Mouse (Mus musculus): ENCODE measurements around the gene Gm8165.
"Not testable (repeated sequence)": the region's sequence is repeated elsewhere in the genome, so short reads cannot be mapped to it uniquely, and the experiment has no call there.

GRCm38 (mm10) chr14:43697621-43698020 lies 20.6 kb upstream of the Gm8165 start, which contains the start of gene Gm7324:
- not testable (repeated sequence) for TF ChIP-seq POLR2A (IDR thresholded peaks at IDR 0.05; ENCODE audit: insufficient read depth, low read depth, low read length); CTCF (IDR thresholded peaks at IDR 0.05)
